Mouse (Mus musculus) fibroblast of lung, adult 2 months (primary cell): Measurements from ENCODE around the gene Fam214a.

Experiments used
- DNase-seq: peaks from one replicate; pipeline ENCODE4 v3.0.0-alpha.2; 2011; ENCODE audit warnings: low read depth

Fam214a gene

DNA sequence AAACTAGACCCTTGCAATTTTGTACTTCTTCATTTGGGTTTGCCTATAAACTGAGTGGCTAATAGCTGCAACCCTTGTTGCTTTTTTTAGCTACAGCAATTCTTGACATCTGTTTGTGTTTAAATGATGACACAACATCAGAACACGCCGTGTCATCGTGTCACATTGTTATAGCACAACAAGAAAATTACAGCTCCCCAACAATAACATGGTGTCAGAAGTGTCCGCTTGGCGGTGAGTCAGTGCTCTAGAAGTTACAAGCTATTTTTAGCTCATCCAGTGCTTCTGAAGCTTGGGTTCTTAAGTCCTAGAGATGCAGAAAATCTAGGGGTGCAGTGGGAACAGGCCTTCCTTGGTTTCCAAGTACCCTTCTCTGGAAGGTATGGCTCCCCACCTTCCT, 578 bp upstream of the Fam214a start:
- DNase-seq, result peak; percentile 67

DNA sequence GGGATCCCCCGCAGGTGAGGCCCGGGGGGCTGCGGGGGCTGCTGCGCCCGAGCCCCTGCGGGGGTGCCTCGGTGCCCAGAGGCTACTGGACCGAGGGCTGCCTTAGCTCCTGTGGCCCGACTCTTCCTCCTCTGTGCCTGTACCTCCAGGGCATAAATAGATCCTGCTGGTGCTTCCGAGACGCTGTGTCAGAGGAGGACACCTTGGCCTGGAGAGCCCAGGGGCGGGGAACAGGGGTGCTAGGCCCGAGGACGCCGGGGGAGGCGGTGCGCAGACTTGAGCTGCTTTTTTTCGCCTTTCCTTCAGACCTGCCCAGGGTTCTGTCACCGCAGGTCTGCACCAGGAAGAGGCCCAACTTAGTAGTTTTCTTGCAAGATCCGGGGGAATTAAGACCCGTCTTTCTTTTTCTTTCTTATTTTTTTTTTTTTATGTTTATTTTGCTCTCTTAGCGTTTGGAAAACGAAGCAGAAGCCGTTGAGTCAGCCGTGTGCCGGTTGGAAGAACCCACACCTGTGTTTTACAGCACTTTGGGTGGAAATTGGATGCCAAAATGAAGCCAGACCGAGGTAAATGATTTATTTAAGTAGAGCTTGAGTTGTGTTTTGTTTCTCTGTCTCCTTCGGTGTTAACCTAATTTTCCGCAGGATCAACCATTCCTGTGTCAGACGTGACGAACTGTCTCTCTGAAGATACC, 728 bp downstream of the Fam214a start:
- DNase-seq, result no peak

DNA sequence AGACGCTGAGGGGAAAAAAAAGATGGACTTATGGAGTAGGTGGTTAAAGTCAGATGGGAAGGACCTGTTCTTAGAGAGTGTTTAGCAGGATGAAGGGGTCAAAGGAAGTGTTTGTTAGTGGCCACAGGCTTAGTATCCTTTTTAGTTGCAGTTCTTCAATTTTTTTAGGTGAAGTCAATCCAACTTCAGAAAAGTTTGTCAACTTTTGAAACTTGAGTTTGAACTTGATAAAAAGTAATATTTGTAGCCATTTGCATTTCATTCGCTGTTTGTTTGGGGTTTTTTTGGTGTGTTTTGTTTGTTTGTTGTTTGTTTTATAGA, 1.2 kb downstream of the Fam214a start:
- no peak for DNase-seq

DNA sequence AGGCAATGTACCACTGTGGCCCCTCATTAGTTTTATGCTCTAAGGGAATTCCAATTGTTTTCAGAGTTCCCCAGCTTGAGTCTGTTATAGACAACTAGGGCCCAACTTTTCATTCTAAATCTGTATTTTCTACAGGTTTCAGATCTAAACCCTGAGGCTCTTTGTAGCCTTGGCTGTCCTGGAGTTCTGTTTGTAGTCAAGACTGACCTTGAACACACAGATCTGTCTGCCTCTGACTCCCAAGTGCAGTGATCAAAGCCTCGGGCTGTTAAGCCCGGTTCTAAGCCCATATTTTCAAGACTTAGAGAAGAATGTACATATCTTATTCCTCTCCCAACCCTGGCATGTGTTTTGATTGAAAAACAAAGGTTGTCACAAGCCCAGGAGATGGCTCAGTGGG, 1.7 kb downstream of the Fam214a start:
- no peak for DNase-seq

DNA sequence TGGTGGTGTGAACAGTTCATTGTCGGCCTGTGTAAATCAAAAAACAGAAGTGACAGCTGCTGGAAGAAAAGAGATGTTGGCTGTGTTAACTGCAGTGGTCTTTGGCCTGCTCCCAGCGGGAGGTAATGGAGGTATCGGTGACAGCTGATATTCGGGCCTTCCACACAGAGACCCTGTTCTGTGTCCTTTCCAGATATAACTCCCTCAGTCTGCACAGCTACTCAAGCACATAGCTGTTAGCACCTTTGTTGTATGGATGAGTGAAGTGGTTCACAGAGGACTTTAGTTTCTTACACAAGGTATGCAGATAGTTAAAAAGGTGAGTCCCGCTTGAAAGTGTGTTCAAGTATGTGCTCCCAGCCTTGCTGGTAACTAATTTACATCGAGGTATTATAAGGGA, 7.9 kb downstream of the Fam214a start:
- DNase-seq, result no peak

DNA sequence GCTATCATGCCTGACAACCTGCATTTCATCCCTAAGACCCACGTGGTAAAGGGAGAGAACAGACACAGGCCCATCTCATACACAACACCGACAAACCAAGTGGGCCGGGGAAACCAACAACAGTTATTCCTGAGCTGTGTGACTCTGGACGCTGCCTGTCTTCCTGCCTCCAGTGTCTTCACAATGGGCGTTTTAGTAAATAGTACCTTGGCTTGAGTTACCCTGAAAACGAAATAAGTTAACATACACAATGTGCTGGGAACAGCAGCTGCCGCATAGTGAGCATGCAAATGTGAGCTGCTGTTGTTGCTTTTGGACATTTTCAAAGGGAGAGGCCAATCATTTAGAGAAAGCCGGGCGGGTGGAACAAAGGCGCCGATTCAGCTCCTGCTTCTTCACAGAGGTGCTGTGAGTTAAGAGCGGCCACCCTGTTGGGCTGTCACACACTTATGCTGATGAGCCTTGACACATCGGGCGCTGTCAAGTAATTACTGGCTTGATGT, 8.4 kb downstream of the Fam214a start:
- DNase-seq, result no peak

DNA sequence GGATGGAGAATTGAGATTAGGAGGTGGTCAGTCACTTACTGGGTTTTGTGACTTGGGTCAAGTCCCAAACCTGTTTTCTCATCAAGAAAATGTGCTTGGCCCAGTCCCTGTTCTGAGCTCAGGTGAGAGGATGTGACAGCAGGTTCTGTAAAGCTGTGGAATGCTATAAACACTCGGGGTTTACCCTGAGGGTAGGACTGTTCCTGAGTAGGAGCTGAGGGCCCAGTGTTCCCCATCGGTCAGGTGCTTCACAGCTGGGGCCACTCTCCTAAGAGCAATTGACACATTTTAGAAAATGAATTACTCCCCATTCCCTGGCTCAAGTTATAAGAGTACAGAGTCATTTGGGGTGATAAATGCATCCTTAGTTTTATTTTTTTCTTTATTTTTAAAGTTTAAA, 11.3 kb downstream of the Fam214a start:
- DNase-seq, result no peak

DNA sequence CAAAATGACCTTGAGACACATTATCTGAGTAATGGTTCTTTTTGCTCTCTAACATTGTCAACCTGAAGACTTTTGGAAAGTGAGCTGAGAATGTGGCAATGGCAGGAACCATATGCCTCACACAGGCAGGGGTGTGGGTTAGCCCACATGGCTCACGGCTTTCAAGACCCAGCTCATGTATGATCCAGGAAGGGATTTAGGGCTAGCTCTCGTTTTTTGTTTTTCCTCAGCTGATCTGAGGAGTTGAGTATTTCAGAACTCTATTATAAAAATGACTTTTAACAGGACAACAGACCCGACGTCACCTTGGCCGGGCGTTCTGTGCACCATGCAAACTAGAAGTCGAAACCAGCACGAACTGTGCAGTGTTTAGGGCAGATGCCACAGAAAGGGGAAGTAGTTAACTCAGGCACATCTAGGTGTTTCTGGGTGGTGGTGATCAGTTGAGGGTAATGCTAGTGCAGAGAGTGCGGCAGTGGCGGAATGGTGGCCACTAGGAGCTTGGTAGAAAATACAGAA, 12.2 kb downstream of the Fam214a start:
- DNase-seq, result no peak

DNA sequence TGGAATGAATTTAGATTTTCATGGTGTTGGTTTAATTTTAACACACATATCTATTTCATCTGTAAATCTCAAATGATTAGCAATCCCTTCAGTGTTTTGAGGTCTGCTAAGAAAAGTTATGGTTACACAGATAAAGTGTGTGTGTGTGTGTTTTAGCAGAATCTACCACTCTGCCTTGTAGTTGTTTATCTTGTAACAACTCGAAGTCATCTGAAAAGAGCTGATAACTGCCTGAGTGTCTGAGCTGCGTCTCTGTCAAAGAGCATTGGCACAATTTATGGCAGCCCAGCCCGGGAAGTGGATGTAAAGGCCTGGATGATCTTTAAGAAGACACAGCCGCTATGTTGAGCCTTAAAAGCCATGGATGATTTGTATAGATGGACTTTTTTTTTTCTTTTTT, 13.5 kb downstream of the Fam214a start:
- DNase-seq, result no peak

DNA sequence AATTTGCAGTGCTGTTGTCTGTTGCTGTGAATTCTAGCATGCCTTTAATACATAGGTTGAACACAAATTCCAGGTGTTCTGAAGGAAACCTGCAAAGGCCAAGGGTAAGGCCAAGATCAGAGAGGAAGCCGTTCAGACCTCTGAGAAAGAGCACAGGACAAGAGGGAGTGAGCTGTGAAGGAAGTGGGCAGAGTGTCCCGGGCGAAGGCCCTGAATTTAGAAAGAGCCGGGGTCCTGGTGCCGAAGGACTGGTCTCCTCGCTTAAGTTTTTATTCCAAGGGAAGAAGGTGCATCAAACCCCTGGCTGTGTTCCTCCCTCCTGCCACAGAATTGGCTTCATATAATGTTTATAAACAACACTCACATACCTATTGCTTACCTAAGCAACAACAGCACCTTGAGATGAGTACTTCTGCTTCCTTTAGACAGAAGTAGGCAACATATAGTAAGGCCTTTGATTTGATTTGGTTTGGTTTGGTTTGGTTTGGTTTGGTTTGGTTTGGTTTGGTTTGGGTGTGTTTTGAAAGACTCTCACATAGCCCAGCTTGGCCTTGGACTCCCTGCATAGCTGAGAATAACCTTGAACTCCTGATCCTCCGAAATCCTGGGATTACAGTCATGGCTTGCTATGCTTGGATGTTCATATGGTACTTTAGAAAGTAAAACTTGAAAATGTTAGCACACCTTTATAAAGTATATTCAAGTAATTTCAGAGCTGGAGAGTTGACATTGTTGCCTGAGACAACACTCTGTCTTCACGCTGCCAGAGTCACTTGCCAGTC, 16.2 kb downstream of the Fam214a start:
- no peak for DNase-seq

DNA sequence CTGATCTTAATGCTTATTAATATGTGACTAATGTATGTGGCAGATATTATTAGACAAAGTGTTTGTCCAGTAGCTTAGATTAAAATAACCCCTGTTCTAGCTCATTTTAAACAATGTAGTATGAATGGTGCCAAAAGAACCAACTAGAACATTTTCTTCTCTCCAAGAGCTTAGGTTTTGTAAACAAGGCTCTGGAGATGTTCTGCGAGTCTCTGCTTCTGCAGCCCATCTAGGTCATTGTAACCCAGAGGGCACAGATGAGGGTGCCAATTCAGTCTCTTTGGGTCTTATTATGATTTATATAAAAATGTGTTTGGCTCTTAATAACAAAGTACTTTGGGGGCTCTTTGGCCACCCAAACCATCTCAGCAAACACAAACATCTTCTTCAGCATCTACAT, 17.9 kb downstream of the Fam214a start:
- DNase-seq, result no peak

DNA sequence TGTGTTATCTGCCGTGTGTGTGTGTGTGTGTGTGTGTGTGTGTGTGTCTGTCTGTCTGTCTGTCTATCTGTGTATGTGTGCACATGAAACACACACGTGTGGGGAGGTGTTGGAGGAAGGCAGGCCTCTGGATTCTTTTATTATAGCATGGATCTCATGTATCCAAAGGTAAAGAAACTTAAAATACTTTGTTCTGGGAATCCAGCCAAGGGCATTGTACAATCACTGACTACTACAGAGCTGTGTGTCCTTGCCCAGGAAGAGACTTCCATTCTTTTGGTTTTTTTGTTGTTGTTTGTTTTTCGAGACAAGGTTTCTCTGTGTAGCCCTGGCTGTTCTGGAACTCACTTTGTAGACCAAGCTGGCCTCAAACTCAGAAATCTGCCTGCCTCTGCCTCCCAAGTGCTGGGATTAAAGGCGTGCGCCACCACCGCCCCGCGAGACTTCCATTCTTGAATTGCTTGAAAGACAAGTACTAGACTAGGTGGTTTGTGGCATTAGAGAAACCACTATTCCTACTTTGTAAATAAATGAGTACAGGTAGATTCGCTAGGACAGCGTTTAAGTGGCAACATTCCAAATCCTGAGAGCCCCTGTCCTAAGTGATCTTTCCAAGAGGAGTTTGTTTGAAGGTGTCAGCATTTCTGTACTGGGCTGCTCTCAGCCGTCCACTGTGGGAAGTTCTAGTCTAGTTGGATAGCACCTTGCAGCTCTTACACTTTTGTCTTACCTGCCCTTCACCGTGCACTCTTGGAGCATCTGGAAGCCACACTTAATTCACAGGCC, 18.7 kb downstream of the Fam214a start:
- no peak for DNase-seq

DNA sequence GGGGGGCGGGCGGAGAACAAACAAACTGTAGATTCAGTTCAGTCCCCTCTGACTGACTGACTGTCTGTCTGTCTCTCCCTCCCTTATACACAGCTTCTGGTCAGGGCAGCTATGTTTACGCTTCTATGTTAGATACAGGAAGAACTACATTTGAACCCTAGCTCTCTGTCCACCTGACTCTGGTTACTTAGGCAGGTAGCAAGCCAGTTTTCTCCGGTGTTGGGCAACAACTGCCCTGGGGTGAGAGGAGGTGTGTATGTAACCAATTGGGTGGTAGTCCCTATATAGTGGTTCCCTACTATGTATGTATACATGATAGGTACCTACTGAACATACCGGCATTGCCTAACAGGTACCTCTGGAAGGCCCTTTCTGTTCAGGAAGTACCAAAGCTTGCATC, 20.1 kb downstream of the Fam214a start:
- no peak for DNase-seq

DNA sequence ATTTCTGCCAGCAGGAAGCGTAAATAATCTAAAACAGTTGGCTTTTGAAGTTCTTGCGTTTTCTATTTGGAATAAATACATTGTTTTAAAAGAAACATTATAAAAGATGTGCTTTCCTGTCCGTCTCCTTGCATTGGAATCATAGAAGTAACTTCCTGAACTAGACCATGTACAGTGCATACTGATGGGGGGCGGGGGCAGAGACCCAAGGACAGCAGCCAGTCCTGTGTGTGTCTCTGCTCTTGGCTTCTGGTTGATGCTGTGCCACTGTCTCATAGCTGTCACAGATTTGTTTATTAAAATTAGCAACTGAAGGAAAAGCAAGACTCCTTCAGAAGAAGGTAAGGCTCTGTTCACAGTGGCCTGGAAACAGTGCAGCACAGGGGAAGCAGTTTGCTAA, 20.5 kb downstream of the Fam214a start:
- no peak for DNase-seq

DNA sequence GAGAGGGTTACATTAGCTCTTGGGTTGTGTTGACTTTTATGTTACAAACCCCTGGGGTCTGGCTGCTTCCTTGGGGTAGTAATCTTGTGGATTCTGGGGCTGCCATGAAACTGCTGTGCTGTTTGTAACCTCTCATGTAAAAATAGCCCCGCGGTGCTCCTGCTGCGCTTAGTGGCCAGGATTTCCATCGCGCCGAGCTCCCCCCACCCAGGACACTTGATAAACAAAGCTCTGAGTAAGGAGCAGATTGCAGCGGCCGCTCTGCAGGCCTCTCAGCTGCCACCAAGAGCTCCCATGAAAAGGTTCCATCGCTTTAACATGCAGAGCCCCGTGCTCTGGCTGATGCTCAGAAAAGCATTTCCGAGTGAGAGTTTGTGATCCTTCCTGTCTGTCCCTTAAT, 22.1 kb downstream of the Fam214a start:
- no peak for DNase-seq

DNA sequence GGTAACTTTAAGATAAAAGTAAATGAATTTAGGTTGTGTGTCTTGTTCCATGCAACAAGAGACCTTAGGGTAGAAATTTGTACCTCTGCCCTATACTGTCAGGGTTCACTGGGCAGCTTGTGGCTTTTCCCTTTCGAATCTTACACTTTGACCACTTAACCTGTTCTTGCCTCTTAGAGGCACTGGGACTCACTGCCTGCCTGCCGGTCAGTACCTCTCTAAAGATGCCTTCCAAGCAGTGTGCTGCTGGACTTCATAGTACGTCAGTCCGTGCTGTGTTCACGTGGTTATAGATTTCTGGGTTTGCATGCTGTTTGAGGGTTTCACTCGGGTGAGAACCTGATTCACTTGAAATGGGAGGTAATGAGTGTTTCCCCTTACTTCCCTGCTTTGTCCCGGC, 22.7 kb downstream of the Fam214a start:
- no peak for DNase-seq

DNA sequence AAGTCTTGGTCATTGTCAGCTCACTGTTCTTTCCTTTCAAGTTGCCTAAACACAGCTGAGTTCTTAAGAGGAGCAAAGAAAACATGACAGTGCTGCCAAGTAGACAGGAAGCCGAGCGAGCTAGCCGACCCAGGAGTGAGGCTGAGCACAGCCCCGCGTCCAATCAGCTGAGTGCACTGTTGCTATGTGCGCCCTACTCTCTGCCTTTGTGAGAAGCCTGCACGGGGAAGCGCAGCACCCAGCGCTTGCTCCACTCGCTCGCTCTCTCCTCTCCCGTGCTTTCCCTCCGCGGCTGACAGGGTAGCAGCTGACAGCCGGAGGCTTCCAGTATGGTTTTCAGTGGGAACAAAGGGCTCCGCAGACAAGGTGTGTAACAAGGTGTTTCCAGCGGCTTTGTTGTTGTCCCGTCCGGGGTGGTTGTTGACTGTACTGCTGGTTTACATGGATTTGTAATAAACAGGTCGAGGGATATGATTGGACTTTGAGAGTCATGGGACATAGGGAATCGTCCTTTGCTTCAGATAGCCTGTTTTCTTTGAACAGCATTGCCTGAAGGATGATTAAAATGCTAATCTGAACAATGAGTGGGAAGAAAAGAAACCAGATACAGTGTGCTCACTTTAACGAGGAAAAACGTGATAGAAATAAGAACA, 23.4 kb downstream of the Fam214a start:
- DNase-seq, result peak; percentile 87

DNA sequence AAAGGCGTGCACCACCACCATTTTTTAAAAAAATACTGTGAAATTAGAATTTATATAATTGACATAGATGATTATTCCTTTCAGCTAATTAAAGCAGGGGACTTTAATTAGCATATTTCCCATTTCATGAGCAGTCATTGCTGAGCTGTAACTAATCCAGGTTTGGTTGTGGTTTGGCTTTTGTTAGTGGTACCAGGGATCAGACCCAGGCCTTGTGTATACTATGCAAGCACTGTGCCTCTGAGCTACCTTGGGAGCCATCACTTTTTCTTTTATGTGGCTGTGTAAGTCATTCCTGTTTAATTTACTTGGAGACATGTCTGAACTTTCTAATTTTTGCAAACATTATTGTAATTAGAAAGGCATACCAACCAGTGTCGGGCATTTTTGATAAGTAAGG, 24.6 kb downstream of the Fam214a start:
- no peak for DNase-seq

DNA sequence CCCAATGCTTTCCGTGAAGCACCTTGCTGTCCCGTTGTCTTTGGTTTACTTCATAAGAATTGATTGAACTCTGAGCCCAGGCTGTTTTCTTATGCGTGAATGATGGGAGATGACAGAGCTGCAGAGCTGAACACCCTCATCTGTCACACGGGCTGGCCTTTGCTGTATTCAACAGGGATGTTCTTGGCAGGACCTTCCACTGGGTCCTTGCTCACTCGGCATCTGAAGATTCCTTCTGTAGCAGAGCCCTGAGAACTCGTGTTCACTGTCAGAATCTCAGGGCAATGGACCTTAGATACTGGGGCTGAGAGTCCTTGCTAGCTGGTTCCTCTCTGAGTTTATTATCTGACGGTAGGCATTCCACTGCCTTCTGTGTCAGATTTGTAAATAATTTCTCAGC, 25.3 kb downstream of the Fam214a start:
- no peak for DNase-seq

DNA sequence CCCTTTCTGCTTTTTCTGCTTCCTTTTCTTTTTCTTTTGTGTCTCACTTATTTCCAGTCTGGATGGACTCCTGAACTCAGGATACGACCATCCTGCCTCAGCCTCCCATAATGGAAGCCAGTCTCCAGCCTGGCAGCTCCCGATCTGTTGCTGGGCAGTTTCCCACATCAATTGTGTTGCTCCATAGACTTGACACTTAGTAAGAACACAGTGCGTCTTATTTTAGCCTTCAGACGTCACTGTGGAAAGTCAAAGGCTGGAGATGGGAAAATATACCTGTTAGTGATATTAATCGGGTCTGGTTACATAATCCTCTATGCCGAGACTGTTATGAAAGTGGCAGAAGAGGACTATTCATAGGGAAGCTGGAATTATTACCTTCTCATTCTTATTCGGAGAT, 26.2 kb downstream of the Fam214a start:
- no peak for DNase-seq

DNA sequence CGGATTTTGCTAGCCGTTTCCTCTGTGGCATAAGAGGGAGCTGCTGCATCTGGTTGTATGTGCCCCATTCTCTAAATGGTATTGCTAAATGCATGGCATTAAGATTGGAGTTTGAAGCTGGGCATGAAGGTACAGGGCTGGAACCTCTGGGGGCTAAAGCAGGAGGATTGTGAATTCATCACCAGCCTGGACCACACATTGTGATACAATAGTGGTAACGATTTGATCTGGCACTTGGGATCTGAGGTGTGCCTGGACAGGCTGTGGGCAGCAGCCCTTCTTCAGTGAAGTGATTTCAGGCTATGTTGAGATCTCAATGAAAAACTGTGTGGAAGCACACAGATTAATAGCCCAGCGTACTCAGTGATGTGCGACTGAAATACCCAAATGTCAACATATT, 26.7 kb downstream of the Fam214a start:
- DNase-seq, result no peak

DNA sequence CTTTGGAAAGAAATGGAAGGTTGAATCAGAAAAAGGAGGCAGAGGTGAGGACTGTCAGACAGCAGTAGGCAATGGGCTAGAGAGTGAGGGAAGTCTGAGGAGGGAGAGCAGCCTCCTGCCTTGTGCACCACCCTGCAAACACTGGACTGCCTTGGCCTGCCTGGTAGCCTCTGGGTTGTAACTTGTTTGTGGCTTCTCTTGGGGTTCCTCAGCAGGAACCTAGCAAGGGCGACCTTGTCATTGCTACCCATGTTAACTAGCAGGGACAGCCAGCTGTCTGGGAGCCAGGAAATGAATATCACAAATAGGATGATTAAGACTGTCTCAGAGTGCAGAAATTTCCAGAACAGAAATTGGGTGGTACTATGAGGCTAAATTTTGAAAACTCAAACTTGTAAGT, 27.2 kb downstream of the Fam214a start:
- DNase-seq, result no peak
